Mouse (Mus musculus): ENCODE measurements around the gene Ctso. TPM values are rescaled to one million over a fixed set of nuclear protein-coding genes. Genes with fewer than 3 reads are reported as not detected.

The Ctso gene
- polyA plus RNA-seq, 1 experiment from 2014 or later: 4.8 TPM

GRCm38 (mm10) chr3:81925856-81926255 is 6.5 kb upstream of the Ctso start:
- Histone ChIP-seq H3K4me1 (replicated peaks) (no peaks in the 10 kb centered on the region), H3K36me3 (no peaks in the 10 kb centered on the region), H3K4me2 (no peak overlapping the region), H3K4me3 (replicated peaks) (no peak overlapping the region), H3K9me3 (replicated peaks) (no peaks in the 10 kb centered on the region), H3K27ac (no peak overlapping the region), H3K9ac (no peak overlapping the region), H3K27me3 (no peaks in the 10 kb centered on the region)
- DNase-seq (no peak), ATAC-seq (ENCODE audit: low read depth) (no peak)
- 13% methylated on average over 5 of the region's 5 CpGs for WGBS (ENCODE audit: insufficient replicate concordance)

DNA sequence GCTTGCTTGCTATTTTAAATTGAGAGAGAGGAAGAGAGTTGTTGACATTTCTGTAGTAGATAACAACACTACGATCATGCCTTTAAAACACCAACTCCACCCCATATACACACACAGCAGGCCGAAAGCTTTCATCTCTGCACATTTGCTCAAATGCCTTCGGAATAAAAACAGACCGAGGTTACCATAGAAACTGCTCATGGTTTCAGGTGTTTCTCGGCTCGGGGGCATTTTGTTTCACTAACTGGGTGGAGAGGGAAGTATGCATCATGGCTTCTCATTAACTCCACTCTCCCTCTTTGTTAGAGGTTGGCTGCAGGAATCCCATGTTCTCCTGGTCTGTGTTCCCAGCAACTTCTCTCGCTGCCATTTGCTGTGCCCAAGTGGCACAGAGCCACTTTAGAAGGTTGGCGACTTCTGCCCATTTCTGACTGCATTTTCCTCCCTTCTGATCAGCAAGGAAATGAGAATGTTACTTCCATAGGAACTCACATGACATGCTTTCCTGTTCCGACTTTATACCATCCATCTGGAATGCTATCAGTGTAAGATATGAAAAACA is 5.6 kb upstream of the Ctso start:
- WGBS (ENCODE audit: insufficient replicate concordance): 63% methylated on average over 9 of the region's 9 CpGs
- ATAC-seq (ENCODE audit: low read depth): no peak
- H3K4me3 ChIP-seq (replicated peaks): no peak overlapping the region
- no peak for DNase-seq
- no peak overlapping the region for H3K27ac ChIP-seq
- no peak overlapping the region for H3K4me2 ChIP-seq
- H3K4me1 ChIP-seq (replicated peaks): no peaks in the 10 kb centered on the region
- H3K9ac ChIP-seq: no peak overlapping the region
- H3K9me3 ChIP-seq (replicated peaks): no peaks in the 10 kb centered on the region
- H3K27me3 ChIP-seq: no peaks in the 10 kb centered on the region
- H3K36me3 ChIP-seq: no peaks in the 10 kb centered on the region

DNA sequence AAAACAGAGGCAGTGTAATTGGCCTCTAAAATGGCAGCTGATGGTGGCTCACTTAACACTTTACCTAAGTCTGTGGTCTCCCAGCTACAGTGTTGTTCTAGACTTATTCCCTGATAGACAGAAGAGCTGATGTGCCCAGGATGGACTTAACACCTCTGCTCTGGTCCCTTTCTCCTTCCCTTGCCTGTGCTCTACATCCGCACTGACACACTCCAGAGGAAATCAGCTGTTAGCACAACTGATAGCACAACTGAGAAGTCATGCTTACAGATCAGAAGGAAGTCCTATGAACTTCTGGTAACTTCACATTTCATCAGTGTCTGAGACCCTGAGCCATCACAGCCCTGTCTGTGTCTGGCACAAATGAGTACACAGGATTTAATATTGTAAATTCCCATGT is 3.3 kb upstream of the Ctso start:
- no peak overlapping the region for H3K27ac ChIP-seq
- ATAC-seq (ENCODE audit: low read depth) (no peak), DNase-seq (no peak)
- H3K4me2 ChIP-seq: no peak overlapping the region
- H3K4me3 ChIP-seq (replicated peaks): no peak overlapping the region
- WGBS (ENCODE audit: insufficient replicate concordance): 23% methylated on average over 1 of the region's 1 CpGs
- no peak overlapping the region for H3K9ac ChIP-seq
- H3K4me1 ChIP-seq (replicated peaks): peaks cover 10% of the 10 kb centered on the region; the same call in 1 of the 2 replicates
- no peaks in the 10 kb centered on the region for H3K36me3 ChIP-seq
- H3K27me3 ChIP-seq: no peaks in the 10 kb centered on the region
- H3K9me3 ChIP-seq (replicated peaks): no peaks in the 10 kb centered on the region

DNA sequence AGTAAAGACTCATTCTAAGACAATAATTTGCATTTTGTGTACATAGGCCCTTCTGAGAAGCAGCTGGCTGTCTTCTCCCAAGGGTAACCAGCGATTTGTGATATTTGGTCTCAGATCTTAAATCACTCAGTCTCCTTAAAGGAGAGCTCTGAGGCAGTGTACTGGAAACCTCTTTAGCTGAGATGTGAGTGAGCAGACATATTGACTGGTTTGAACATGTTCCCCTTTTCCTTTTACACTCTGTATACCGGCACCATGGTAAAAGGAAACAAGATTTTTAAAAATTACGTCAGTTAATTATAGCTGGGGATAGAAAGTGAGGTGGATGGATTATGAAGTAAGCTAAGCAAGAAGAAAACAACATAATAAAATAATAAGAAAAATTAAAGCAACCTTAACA is 706 bp upstream of the Ctso start:
- Histone ChIP-seq H3K9ac (no peak overlapping the region), H3K4me3 (replicated peaks) (no peak overlapping the region), H3K4me2 (no peak overlapping the region), H3K36me3 (no peaks in the 10 kb centered on the region), H3K27me3 (no peaks in the 10 kb centered on the region), H3K27ac (no peak overlapping the region), H3K9me3 (replicated peaks) (no peaks in the 10 kb centered on the region), H3K4me1 (replicated peaks) (peaks cover 10% of the 10 kb centered on the region; the same call in 1 of the 2 replicates)
- DNase-seq (no peak), ATAC-seq (ENCODE audit: low read depth) (no peak)
- WGBS (ENCODE audit: insufficient replicate concordance): 65% methylated on average over 3 of the region's 3 CpGs

DNA sequence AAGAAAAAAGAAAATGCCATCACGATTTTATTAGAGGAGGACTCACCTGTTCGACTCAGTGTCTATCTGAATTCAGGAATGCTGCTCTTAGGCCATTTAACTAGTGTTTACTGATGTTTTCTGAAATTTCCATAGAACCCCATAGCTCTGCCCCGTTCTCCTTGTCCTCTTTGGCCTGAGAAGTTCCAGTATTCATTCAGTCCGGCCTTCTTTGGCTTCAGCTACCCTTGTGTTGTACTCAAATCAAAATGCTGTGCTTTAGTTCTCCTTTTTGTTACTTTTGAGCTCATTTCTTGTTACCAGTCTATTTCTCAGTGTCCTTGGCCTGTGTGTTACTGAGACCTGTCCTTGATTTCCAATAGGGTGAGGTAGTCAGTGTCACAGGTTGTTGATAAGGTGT is 947 bp downstream of the Ctso start:
- H3K27ac ChIP-seq: no peak overlapping the region
- no peaks in the 10 kb centered on the region for H3K36me3 ChIP-seq
- H3K4me3 ChIP-seq (replicated peaks): peak overlapping the region; percentile 85; the same call in 1 of the 2 replicates
- DNase-seq: no peak
- H3K4me1 ChIP-seq (replicated peaks): peaks cover 10% of the 10 kb centered on the region; the same call in 1 of the 2 replicates
- H3K27me3 ChIP-seq: no peaks in the 10 kb centered on the region
- H3K4me2 ChIP-seq: peak overlapping the region; percentile 54; the same call in 1 of the 2 replicates
- no peak for ATAC-seq (ENCODE audit: low read depth)
- no peak overlapping the region for H3K9ac ChIP-seq
- no peaks in the 10 kb centered on the region for H3K9me3 ChIP-seq (replicated peaks)
- WGBS (ENCODE audit: insufficient replicate concordance): 62% methylated on average over 4 of the region's 4 CpGs

DNA sequence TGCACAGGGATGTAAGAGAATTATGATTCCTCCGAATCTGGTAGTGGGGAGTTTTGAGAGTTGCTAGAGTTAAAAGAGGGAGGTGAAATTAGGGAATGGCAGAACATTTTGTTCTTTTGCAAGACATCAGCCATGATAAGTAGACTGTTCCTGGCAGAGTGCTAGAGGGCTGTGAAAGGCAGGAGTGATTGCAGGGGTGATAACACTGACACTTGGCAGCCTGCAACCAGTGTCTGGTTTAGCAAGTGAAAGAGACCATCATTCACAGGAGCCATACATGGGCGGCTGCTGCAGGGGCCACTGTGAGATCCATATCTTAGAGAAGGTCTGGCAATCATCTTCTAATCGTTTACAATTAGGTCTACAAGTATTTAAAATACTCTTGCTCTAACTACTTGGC is 6.5 kb downstream of the Ctso start:
- DNase-seq (no peak), ATAC-seq (ENCODE audit: low read depth) (no peak)
- no peak overlapping the region for H3K4me2 ChIP-seq
- H3K27ac ChIP-seq: no peak overlapping the region
- no peaks in the 10 kb centered on the region for H3K36me3 ChIP-seq
- H3K4me3 ChIP-seq (replicated peaks): no peak overlapping the region
- no peaks in the 10 kb centered on the region for H3K9me3 ChIP-seq (replicated peaks)
- no peaks in the 10 kb centered on the region for H3K4me1 ChIP-seq (replicated peaks)
- no peak overlapping the region for H3K9ac ChIP-seq
- no peaks in the 10 kb centered on the region for H3K27me3 ChIP-seq
- 38% methylated on average over 3 of the region's 3 CpGs for WGBS (ENCODE audit: insufficient replicate concordance)

DNA sequence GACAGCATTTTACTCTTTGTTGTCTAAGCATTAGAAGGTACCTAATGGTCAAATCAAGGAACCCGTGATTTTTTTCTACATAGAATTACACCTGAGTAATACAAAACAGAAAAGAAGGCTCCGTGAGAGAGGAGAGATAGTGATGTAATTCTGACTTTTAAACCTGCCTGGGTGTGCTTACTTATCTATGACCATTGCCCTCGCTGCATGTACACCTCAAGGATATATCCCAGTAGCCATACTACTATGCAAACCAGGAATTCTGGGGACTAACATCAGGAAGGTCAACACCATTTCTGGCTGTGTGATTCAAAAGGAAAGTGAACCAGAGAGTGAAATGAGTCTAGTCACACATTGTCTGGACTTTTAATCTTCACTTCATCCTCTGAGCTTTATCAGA is 9.9 kb downstream of the Ctso start:
- no peaks in the 10 kb centered on the region for H3K27me3 ChIP-seq
- no peaks in the 10 kb centered on the region for H3K4me1 ChIP-seq (replicated peaks)
- no peak overlapping the region for H3K27ac ChIP-seq
- WGBS (ENCODE audit: insufficient replicate concordance): 56% methylated on average over 3 of the region's 3 CpGs
- H3K36me3 ChIP-seq: no peaks in the 10 kb centered on the region
- H3K9ac ChIP-seq: no peak overlapping the region
- no peaks in the 10 kb centered on the region for H3K9me3 ChIP-seq (replicated peaks)
- H3K4me2 ChIP-seq: no peak overlapping the region
- DNase-seq (no peak), ATAC-seq (ENCODE audit: low read depth) (no peak)
- H3K4me3 ChIP-seq (replicated peaks): no peak overlapping the region

GRCm38 (mm10) chr3:81943097-81943496 is 10.7 kb downstream of the Ctso start:
- ATAC-seq (ENCODE audit: low read depth) (no peak), DNase-seq (no peak)
- H3K4me3 ChIP-seq (replicated peaks): no peak overlapping the region
- H3K9me3 ChIP-seq (replicated peaks): no peaks in the 10 kb centered on the region
- no peak overlapping the region for H3K4me2 ChIP-seq
- H3K36me3 ChIP-seq: no peaks in the 10 kb centered on the region
- no peak overlapping the region for H3K27ac ChIP-seq
- WGBS (ENCODE audit: insufficient replicate concordance): 70% methylated on average over 3 of the region's 3 CpGs
- H3K9ac ChIP-seq: no peak overlapping the region
- no peaks in the 10 kb centered on the region for H3K4me1 ChIP-seq (replicated peaks)
- H3K27me3 ChIP-seq: no peaks in the 10 kb centered on the region

DNA sequence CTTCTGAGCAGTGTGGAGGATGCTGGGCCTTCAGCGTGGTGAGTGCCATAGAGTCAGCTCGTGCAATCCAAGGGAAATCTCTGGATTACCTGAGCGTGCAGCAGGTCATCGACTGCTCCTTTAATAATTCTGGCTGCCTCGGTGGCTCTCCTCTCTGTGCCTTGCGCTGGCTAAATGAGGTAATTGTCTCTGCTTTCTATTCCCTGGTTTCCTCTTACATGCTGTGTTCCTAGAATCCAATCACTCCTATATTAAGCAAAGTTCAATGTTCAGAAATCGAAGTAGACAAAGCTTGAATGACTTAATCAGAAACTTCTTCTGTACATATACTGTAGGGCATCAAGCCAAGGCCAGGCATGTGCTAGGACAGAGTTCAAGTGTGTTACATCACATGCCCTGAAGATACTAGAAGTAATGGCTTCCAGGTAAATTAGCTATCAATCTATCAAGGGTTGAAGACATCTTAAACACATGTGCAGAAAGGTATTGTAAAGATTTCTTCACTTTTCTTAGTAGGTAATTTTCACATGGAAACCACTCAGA is 12.5 kb downstream of the Ctso start:
- 79% methylated on average over 7 of the region's 7 CpGs for WGBS (ENCODE audit: insufficient replicate concordance)
- Histone ChIP-seq H3K27ac (no peak overlapping the region), H3K27me3 (no peaks in the 10 kb centered on the region), H3K4me3 (replicated peaks) (no peak overlapping the region), H3K9me3 (replicated peaks) (no peaks in the 10 kb centered on the region), H3K4me1 (replicated peaks) (no peaks in the 10 kb centered on the region), H3K36me3 (no peaks in the 10 kb centered on the region), H3K9ac (no peak overlapping the region), H3K4me2 (no peak overlapping the region)
- ATAC-seq (ENCODE audit: low read depth): no peak
- no peak for DNase-seq

DNA sequence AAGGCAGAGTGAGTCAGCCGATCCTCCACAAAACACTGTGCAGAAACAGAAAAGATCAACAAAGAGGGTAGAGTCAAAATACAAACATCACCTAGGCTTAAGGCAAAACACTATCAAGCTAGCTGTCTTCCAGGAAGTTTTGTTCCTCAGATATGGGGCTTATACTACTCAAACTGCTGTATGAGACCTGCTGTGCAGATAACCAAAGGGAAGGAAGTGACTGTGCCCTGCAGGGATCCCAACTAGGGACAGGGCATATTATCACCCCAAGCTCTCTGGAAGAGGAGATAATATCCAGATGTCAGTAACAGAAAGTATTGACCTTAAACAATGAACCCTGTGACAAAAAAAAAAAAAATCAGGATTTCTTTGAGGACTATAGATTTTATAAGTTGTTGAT is 16.6 kb downstream of the Ctso start:
- WGBS (ENCODE audit: insufficient replicate concordance): 26% methylated on average over 1 of the region's 1 CpGs
- H3K4me1 ChIP-seq (replicated peaks): no peaks in the 10 kb centered on the region
- no peak overlapping the region for H3K27ac ChIP-seq
- DNase-seq: no peak
- no peak for ATAC-seq (ENCODE audit: low read depth)
- H3K4me3 ChIP-seq (replicated peaks): no peak overlapping the region
- H3K4me2 ChIP-seq: no peak overlapping the region
- H3K9ac ChIP-seq: no peak overlapping the region
- H3K9me3 ChIP-seq (replicated peaks): no peaks in the 10 kb centered on the region
- no peaks in the 10 kb centered on the region for H3K36me3 ChIP-seq
- no peaks in the 10 kb centered on the region for H3K27me3 ChIP-seq

GRCm38 (mm10) chr3:81951785-81952184 is 19.4 kb downstream of the Ctso start:
- H3K36me3 ChIP-seq: no peaks in the 10 kb centered on the region
- H3K4me2 ChIP-seq: no peak overlapping the region
- no peak overlapping the region for H3K4me3 ChIP-seq (replicated peaks)
- 52% methylated on average over 2 of the region's 2 CpGs for WGBS (ENCODE audit: insufficient replicate concordance)
- no peak overlapping the region for H3K27ac ChIP-seq
- ATAC-seq (ENCODE audit: low read depth) (no peak), DNase-seq (no peak)
- no peaks in the 10 kb centered on the region for H3K27me3 ChIP-seq
- H3K9me3 ChIP-seq (replicated peaks): no peaks in the 10 kb centered on the region
- no peak overlapping the region for H3K9ac ChIP-seq
- no peaks in the 10 kb centered on the region for H3K4me1 ChIP-seq (replicated peaks)

DNA sequence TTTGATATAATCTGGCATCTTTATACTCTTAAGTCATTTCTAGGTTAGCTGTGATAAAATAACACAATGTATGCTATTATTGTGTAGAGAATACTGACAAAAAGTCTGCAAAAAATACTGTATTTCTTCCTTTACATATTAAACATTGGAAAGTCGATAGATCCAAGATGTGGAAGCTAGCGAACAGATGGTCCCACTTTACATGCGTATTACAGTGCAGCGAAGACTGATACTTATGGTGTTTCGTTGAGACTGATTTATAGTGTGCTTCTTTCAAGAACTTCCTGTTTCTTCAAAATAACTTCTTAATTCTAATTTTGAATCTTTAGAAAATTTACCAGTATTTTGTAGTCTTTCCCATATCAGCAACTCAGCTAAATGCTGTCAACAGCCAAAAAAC is 25.1 kb downstream of the Ctso start:
- H3K27me3 ChIP-seq: no peaks in the 10 kb centered on the region
- H3K4me2 ChIP-seq: no peak overlapping the region
- no peaks in the 10 kb centered on the region for H3K4me1 ChIP-seq (replicated peaks)
- no peak overlapping the region for H3K27ac ChIP-seq
- H3K9me3 ChIP-seq (replicated peaks): no peaks in the 10 kb centered on the region
- H3K36me3 ChIP-seq: no peaks in the 10 kb centered on the region
- WGBS (ENCODE audit: insufficient replicate concordance): 80% methylated on average over 5 of the region's 5 CpGs
- ATAC-seq (ENCODE audit: low read depth) (no peak), DNase-seq (no peak)
- H3K9ac ChIP-seq: no peak overlapping the region
- no peak overlapping the region for H3K4me3 ChIP-seq (replicated peaks)
